Mouse (Mus musculus): ENCODE results near the gene Cryzl1.

The Cryzl1 gene

DNA sequence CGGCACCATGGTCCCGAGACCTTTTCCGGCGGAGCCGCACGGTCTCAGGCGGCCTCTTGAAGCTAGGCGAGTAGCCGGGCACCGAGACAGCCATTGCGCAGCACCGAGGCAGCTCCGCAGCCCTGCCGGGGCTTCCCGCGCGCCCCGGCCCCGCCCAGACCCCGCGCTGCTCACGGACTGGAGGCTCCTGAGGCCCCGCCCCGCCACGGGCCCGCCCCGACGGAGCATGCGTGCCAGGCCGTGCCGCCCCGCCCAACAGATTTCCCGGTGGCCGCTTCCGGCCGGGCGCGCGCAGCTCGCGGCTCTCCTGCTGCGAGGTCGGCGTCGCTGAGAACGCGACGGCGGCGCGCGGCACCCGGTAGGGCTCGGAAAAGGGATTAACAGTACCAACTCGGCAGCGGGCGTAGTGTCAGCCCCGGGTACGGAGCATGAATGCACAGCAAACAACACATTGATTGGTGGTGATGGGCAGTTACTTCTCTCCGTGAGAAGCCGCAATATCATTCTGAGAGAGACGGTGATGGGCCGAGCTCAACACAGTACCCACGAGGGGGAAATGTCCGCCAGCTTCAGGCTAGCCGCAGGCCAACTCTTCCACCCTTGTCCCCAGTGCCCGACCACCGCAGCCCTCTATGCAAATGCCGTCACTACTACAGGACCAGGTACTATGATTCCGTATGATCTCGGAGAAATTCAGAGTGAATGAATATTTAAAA is 40.0 kb downstream of the Cryzl1 start, which contains the start of gene Donson:
Donson (minus strand) TSS at position 152 of the 716 bp plus-strand sequence.
- DNase-seq (ENCODE audit: low spot score in 2 of 2): peak; percentile 88 to 90

- DNase-seq (ENCODE audit: low spot score in 2 of 2): no peak
These were observed 40.7 kb downstream of the Cryzl1 start for GRCm38 (mm10) chr16:91688023-91688618.

- no peak for DNase-seq (ENCODE audit: low spot score in 2 of 2)
These were observed 42.4 kb downstream of the Cryzl1 start for GRCm38 (mm10) chr16:91686369-91686768.

GRCm38 (mm10) chr16:91685526-91685925 is 43.2 kb downstream of the Cryzl1 start:
- no peak for DNase-seq (ENCODE audit: low spot score in 2 of 2)

GRCm38 (mm10) chr16:91680656-91681055 is 48.1 kb downstream of the Cryzl1 start:
- DNase-seq (ENCODE audit: low spot score in 2 of 2): no peak

GRCm38 (mm10) chr16:91678147-91678911 is 50.4 kb downstream of the Cryzl1 start:
- no peak for DNase-seq (ENCODE audit: low spot score in 2 of 2)

- DNase-seq (ENCODE audit: low spot score in 2 of 2): no peak
These were observed 54.3 kb downstream of the Cryzl1 start for GRCm38 (mm10) chr16:91674500-91674899.

GRCm38 (mm10) chr16:91663795-91664194 is 65.0 kb downstream of the Cryzl1 start:
- DNase-seq (ENCODE audit: low spot score in 2 of 2): no peak

GRCm38 (mm10) chr16:91662336-91662735 is 66.4 kb downstream of the Cryzl1 start:
- peak; percentile 34 to 47 for DNase-seq (ENCODE audit: low spot score in 2 of 2)

- DNase-seq (ENCODE audit: low spot score in 2 of 2): no peak
These were observed 67.4 kb downstream of the Cryzl1 start for GRCm38 (mm10) chr16:91661397-91661796.

DNA sequence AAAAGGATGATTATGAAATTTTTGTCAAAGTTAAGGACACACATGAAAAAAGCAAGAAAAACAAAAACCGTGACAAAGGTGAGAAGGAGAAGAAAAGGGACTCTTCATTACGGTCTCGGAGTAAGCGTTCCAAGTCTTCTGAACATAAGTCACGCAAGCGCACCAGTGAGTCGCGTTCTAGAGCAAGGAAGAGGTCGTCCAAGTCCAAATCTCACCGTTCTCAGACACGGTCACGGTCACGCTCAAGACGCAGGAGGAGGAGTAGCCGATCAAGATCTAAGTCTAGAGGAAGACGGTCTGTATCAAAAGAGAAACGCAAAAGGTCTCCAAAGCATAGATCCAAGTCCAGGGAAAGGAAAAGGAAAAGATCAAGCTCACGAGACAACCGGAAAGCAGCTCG is 69.0 kb downstream of the Cryzl1 start:
- DNase-seq (ENCODE audit: low spot score in 2 of 2): no peak

GRCm38 (mm10) chr16:91658471-91658870 is 70.3 kb downstream of the Cryzl1 start:
- no peak for DNase-seq (ENCODE audit: low spot score in 2 of 2)

DNA sequence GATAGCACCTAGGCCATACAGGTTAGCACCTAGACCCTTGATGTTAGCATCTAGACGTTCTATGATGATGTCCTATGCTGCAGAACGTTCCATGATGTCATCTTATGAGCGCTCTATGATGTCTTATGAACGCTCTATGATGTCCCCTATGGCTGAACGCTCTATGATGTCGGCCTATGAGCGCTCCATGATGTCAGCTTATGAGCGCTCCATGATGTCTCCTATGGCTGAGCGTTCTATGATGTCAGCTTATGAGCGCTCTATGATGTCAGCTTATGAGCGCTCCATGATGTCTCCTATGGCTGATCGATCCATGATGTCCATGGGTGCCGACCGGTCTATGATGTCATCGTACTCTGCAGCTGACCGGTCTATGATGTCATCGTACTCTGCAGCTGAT is 71.5 kb downstream of the Cryzl1 start:
- DNase-seq (ENCODE audit: low spot score in 2 of 2): no peak

DNA sequence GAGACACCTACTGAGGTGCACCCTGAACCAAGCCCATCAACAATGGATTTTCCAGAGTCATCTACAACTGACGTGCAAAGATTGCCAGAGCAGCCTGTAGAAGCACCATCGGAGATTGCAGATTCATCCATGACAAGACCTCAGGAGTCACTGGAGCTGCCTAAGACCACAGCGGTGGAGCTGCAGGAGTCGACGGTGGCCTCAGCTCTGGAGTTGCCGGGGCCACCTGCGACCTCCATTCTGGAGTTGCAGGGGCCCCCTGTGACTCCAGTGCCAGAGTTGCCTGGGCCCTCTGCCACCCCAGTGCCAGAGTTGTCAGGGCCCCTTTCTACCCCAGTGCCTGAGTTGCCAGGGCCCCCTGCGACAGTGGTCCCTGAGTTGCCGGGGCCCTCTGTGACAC is 73.5 kb downstream of the Cryzl1 start:
- no peak for DNase-seq (ENCODE audit: low spot score in 2 of 2)

DNA sequence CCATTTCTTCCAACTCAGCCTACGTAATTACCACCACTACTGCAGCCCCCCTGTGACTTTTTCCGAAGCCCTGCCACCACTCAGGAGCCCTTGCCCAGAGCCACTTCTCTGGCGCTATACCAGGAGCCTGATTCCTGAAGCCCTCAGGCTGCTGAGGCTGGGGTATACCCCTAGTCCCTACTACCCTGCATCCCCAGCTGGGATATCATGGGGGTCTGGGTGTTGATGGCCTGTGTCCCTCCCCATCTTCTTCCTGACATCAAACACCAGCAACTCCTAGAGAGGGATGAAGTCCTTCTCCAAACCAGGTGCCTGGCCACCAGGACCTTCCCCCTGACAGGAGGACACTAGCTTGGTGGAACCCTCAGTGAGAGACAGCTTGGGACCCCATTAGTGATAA is 76.6 kb downstream of the Cryzl1 start:
- no peak for DNase-seq (ENCODE audit: low spot score in 2 of 2)

GRCm38 (mm10) chr16:91649781-91650180 is 79.0 kb downstream of the Cryzl1 start:
- DNase-seq (ENCODE audit: low spot score in 2 of 2): no peak

DNA sequence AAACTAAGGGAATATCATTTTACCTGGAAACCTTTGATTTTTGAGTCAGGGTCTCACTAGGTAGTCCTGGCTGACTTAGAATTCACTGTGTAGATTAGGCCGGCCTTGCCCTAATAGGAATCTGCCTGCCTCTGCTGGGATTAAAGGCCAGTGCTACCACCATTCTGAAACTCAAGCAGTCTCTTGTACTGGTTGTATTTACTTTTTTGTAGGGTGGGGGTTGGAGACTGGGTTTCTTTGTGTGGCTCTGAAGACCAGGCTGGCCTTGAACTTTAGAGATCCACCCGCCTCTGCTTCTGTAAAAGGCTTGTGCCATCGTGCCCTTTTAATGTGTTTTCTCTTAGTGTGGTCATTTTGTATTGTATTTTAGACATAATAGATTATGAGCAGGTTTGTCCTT is 79.5 kb downstream of the Cryzl1 start:
- no peak for DNase-seq (ENCODE audit: low spot score in 2 of 2)

- peak; percentile 63 to 68 for DNase-seq (ENCODE audit: low spot score in 2 of 2)
These were observed 80.6 kb downstream of the Cryzl1 start for GRCm38 (mm10) chr16:91648220-91648550.

GRCm38 (mm10) chr16:91647461-91648219 is 81.1 kb downstream of the Cryzl1 start, which contains the start of gene Son:
Son (plus strand) TSS chr16:91647506.
- DNase-seq (ENCODE audit: low spot score in 2 of 2): peak; percentile 97

GRCm38 (mm10) chr16:91646681-91647419 is 81.9 kb downstream of the Cryzl1 start, which contains the start of gene Gart:
Gart (minus strand) TSS chr16:91646952.
- peak; percentile 91 to 92 for DNase-seq (ENCODE audit: low spot score in 2 of 2)

GRCm38 (mm10) chr16:91645995-91646602 is 82.7 kb downstream of the Cryzl1 start:
- no peak for DNase-seq (ENCODE audit: low spot score in 2 of 2)

Data from right cerebral cortex, adult 2 months (tissue).